Mouse (Mus musculus): ENCODE data around the gene Gga3. TPM values are rescaled to one million over a fixed set of nuclear protein-coding genes. Genes with fewer than 3 reads are reported as not detected.

Gga3 gene
- 1.4 TPM for polyA plus RNA-seq (2014; fragmentation: Illumina TruSeq; extraction: RNeasy Lipid Tissue Mini Kit (QIAGEN cat#74804); ENCODE audit: low read depth, low replicate concordance)

GRCm38 (mm10) chr11:115603476-115604303, at the start of gene Gga3, which contains the start of gene Mrps7:
TSS of gene Gga3 (minus strand) at chr11:115604051.
TSS of gene Mrps7 (plus strand) at chr11:115603925.

DNA sequence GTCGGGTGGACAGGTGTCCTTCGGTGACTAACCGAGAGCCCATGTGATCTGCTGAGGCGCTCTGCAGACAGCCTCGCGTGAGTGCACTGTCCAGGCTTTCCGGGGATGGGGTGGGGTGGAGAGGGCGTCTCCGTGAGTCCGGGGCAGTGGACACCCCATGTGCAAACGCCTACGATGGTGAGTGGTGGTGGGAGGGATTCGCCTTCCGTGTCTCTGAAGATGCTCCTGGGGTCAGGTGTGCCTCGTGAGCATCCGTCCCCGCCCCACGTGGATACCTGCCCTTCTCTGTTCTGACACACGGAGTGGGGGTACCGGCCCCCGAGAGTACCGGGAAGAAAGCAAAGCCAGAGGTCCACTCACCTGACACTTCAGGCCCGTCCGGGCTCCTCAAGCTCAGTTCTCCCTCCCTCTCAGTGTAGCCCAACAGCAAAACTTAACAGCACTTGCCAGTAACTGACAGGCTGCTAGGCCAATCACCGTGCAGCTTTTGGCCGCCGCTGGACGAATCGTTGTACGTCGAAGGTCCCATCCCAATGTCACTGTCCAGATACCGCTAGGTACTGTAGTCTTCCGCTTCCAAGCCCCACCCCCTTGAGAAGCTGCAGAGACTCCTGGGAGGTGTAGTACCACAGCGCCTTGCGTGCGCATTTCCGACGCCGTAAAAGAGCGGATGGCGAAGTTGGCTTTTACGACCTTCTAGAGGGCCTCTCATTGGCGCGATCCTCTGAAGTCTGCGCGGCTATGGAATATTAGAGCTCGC, 24.0 kb upstream of the Gga3 start, which contains the start of gene Slc25a19:
Slc25a19 (minus strand) TSS at position 591 of the 760 bp plus-strand sequence.

GRCm38 (mm10) chr11:115612410-115613137, 8.7 kb upstream of the Gga3 start, which contains the start of gene Mif4gd:
TSS of gene Mif4gd (minus strand) at chr11:115612969.

GRCm38 (mm10) chr11:115564064-115564809, 39.6 kb downstream of the Gga3 start, which contains the start of gene Nup85:
TSS of gene Nup85 (plus strand) at chr11:115564434.

DNA sequence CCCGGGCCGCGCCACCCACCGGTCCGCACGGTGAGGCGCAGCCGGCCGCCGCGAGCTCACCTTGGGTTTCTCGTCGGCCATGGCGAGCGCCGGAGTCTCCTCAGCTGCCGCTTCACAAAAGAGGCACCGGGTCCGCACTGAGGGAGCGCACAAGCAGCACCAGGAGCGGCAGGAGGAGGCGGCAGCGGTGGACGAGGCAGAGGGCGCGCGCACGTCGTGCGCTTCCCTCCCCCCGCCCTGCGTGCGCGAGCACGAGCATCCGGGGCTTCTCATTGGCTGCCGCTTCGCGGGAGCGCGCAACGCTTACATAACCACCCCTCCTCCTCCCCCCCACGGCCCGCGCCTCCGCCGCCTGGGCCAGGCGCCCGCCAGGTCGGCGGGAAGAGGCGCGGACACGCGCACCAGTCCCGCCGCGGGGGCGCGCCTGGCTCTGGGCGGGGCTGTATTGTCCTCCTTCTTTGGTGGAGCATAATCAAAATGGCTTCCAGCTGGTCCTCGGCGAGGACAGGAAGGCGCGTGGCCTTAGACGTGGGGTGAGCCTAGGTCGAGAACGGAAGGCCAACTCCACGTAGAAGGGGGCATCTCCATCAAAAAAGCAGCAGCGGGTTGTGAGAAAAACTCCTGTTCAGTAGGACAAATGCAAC, 67.7 kb downstream of the Gga3 start, which contains the start of gene Sumo2:
Sumo2 (minus strand) TSS at position 239 of the 644 bp plus-strand sequence.

Other genes starting within 250 kb of the Gga3 start
- not detected for gene Hid1, start 236.3 kb downstream of the Gga3 start, polyA plus RNA-seq (2014; fragmentation: Illumina TruSeq; extraction: RNeasy Lipid Tissue Mini Kit (QIAGEN cat#74804); ENCODE audit: low read depth, low replicate concordance)
- gene Cdr2l, start 222.1 kb downstream of the Gga3 start, polyA plus RNA-seq (2014; fragmentation: Illumina TruSeq; extraction: RNeasy Lipid Tissue Mini Kit (QIAGEN cat#74804); ENCODE audit: low read depth, low replicate concordance), result 0.19 TPM
- gene Mrpl58, start 200.3 kb downstream of the Gga3 start, polyA plus RNA-seq (2014; fragmentation: Illumina TruSeq; extraction: RNeasy Lipid Tissue Mini Kit (QIAGEN cat#74804); ENCODE audit: low read depth, low replicate concordance), result 22.2 TPM
- 552 TPM for gene Atp5h, start 184.1 kb downstream of the Gga3 start, polyA plus RNA-seq (2014; fragmentation: Illumina TruSeq; extraction: RNeasy Lipid Tissue Mini Kit (QIAGEN cat#74804); ENCODE audit: low read depth, low replicate concordance)
- gene Kctd2, start 183.9 kb downstream of the Gga3 start, polyA plus RNA-seq (2014; fragmentation: Illumina TruSeq; extraction: RNeasy Lipid Tissue Mini Kit (QIAGEN cat#74804); ENCODE audit: low read depth, low replicate concordance), result 12.5 TPM
- not detected for gene Trim80, start 163.5 kb downstream of the Gga3 start, polyA plus RNA-seq (2014; fragmentation: Illumina TruSeq; extraction: RNeasy Lipid Tissue Mini Kit (QIAGEN cat#74804); ENCODE audit: low read depth, low replicate concordance)
- gene Slc16a5, start 141.6 kb downstream of the Gga3 start, polyA plus RNA-seq (2014; fragmentation: Illumina TruSeq; extraction: RNeasy Lipid Tissue Mini Kit (QIAGEN cat#74804); ENCODE audit: low read depth, low replicate concordance), result 11.9 TPM
- 0.66 TPM for gene Armc7, start 128.4 kb downstream of the Gga3 start, polyA plus RNA-seq (2014; fragmentation: Illumina TruSeq; extraction: RNeasy Lipid Tissue Mini Kit (QIAGEN cat#74804); ENCODE audit: low read depth, low replicate concordance)
- 1.8 TPM for gene Nt5c, start 112.2 kb downstream of the Gga3 start, polyA plus RNA-seq (2014; fragmentation: Illumina TruSeq; extraction: RNeasy Lipid Tissue Mini Kit (QIAGEN cat#74804); ENCODE audit: low read depth, low replicate concordance)
- 4.8 TPM for gene Jpt1, start 89.7 kb downstream of the Gga3 start, polyA plus RNA-seq (2014; fragmentation: Illumina TruSeq; extraction: RNeasy Lipid Tissue Mini Kit (QIAGEN cat#74804); ENCODE audit: low read depth, low replicate concordance)
- gene Sumo2, start 67.8 kb downstream of the Gga3 start, polyA plus RNA-seq (2014; fragmentation: Illumina TruSeq; extraction: RNeasy Lipid Tissue Mini Kit (QIAGEN cat#74804); ENCODE audit: low read depth, low replicate concordance), result 336 TPM
- gene Nup85, start 39.6 kb downstream of the Gga3 start, polyA plus RNA-seq (2014; fragmentation: Illumina TruSeq; extraction: RNeasy Lipid Tissue Mini Kit (QIAGEN cat#74804); ENCODE audit: low read depth, low replicate concordance), result 17.0 TPM
- 9.8 TPM for gene Mrps7, start 126 bp downstream of the Gga3 start, polyA plus RNA-seq (2014; fragmentation: Illumina TruSeq; extraction: RNeasy Lipid Tissue Mini Kit (QIAGEN cat#74804); ENCODE audit: low read depth, low replicate concordance)
- 20.9 TPM for gene Mif4gd, start 8.9 kb upstream of the Gga3 start, polyA plus RNA-seq (2014; fragmentation: Illumina TruSeq; extraction: RNeasy Lipid Tissue Mini Kit (QIAGEN cat#74804); ENCODE audit: low read depth, low replicate concordance)
- 3.5 TPM for gene Slc25a19, start 24.2 kb upstream of the Gga3 start, polyA plus RNA-seq (2014; fragmentation: Illumina TruSeq; extraction: RNeasy Lipid Tissue Mini Kit (QIAGEN cat#74804); ENCODE audit: low read depth, low replicate concordance)
- gene Grb2, start 104.5 kb upstream of the Gga3 start, polyA plus RNA-seq (2014; fragmentation: Illumina TruSeq; extraction: RNeasy Lipid Tissue Mini Kit (QIAGEN cat#74804); ENCODE audit: low read depth, low replicate concordance), result 36.1 TPM
- 1.7 TPM for gene Tmem94, start 161.4 kb upstream of the Gga3 start, polyA plus RNA-seq (2014; fragmentation: Illumina TruSeq; extraction: RNeasy Lipid Tissue Mini Kit (QIAGEN cat#74804); ENCODE audit: low read depth, low replicate concordance)
- gene Caskin2, start 209.6 kb upstream of the Gga3 start, polyA plus RNA-seq (2014; fragmentation: Illumina TruSeq; extraction: RNeasy Lipid Tissue Mini Kit (QIAGEN cat#74804); ENCODE audit: low read depth, low replicate concordance), result 0.26 TPM
- gene Tsen54, start 210.7 kb upstream of the Gga3 start, polyA plus RNA-seq (2014; fragmentation: Illumina TruSeq; extraction: RNeasy Lipid Tissue Mini Kit (QIAGEN cat#74804); ENCODE audit: low read depth, low replicate concordance), result 1.5 TPM
- gene Llgl2, start 220.0 kb upstream of the Gga3 start, polyA plus RNA-seq (2014; fragmentation: Illumina TruSeq; extraction: RNeasy Lipid Tissue Mini Kit (QIAGEN cat#74804); ENCODE audit: low read depth, low replicate concordance), result 1.5 TPM

Measured in liver, adult 10 weeks (tissue).